Mouse (Mus musculus) erythroid progenitor cell, adult 5-6 weeks (primary cell): ENCODE measurements around the gene Mapt. TPM values are rescaled to one million over a fixed set of nuclear protein-coding genes. Genes with fewer than 3 reads are reported as not detected.
A peak's percentile ranks its signal among the peaks of the same experiment; 100 is the strongest.
"Not testable (repeated sequence)": the region's sequence is repeated elsewhere in the genome, so short reads cannot be mapped to it uniquely, and the experiment has no call there.

ENCODE experiments used
- ATAC-seq: replicated peaks from 2 replicates; pipeline ENCODE4 v1.8.0; 2016; ENCODE audit warnings: moderate number of reproducible peaks, mild to moderate bottlenecking, moderate TSS enrichment, inconsistent platforms; ENCODE audit not compliant: poor library complexity, low FRiP score, severe bottlenecking
- total RNA-seq, 2 experiments: library from RNA; stranded (forward) in 1 of 2; stranded (reverse) in 1 of 2; fragments of 150-400 nt in 1 of 2; fragments of 186-747, 209-891 nt in 1 of 2; gene quantifications; 2 replicates each; pipeline versions ENCODE4 v1.2.3 to v1.2.4; 2015 to 2017; ENCODE audit warnings: low replicate concordance in 2 of 2

Mapt gene
- total RNA-seq (2015; ENCODE audit: low replicate concordance): not detected in 2 replicates
- 2.7 TPM in 1 of 2 replicates, not detected in the other for total RNA-seq (2017; ENCODE audit: low replicate concordance)

GRCm38 (mm10) chr11:104231041-104231911, at the start of gene Mapt:
TSS of gene Mapt (plus strand) at chr11:104231390.
- no peak for ATAC-seq

DNA sequence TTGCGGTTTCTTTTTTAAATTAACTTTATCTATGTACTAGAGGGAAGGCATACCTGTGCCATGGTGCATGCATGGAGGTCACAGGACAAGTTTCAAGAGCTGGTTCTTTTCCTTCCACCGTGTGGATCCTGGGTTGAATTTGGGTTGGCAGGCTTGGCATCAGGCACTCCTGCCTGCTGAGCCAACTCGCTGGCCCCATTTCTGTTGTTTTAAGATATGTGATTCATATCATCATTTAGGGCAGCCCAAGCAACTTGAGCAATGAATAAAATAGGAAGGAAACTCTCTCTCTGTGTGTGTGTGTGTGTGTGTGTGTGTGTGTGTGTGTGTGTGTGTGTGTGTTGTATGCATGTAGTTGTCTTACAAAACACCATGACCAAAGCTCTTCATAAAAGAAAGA, 49.0 kb upstream of the Mapt start:
- ATAC-seq: no peak

DNA sequence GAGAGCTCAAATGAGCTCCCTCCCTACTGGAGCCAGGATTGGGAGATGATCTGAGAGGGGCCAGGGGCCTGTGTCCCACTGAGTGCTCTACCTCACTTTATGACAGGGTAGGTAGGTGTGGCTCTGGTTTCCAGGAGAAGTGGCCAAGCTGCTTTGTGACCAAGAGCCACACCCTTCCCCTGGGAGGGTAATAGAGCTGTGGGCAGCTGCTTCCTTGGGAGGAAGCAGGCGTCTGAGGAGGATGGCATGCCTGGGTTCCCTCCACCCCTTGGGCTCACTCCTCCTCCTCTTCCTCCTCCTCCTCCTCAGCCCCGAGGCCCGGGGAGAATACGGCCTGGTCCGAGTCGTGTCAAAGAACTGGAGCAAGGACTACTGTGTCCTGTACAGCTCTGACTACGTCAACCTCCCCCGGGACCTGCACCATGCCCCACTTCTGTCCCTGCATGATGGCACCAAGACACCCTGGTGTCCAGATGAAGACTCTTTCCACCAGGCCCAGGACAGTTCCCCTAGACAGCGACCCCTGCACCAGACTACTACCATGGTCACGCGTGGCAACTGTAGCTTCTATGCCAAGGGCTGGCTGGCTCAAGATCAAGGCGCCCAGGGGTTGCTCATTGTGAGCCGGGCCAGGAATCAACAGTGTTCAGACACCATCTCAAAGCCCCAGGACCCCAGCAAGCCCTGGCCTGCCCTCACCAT, 44.9 kb upstream of the Mapt start, which contains the start of gene Sppl2c:
Gene Sppl2c (plus strand): TSS at position 193 of the 702 bp plus-strand sequence.
- no peak for ATAC-seq

GRCm38 (mm10) chr11:104186837-104187150, 44.4 kb upstream of the Mapt start:
- no peak for ATAC-seq

DNA sequence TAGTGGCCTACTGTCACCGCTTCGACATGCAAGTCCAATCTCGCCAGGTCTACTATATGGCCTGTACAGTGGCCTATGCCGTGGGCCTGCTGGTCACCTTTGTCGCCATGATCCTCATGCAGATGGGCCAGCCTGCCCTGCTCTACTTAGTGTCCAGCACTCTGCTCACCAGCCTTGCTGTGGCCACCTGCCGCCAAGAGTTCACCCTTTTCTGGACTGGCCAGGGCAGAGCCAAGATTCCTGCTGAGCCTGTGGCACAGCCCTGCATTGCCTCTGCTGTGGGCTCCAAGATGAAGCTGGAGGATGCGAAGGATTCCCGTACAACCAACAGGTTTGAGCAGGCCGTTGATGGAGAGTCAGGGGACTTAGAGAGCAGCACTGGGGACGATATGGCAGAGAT, 43.4 kb upstream of the Mapt start:
- ATAC-seq: no peak

DNA sequence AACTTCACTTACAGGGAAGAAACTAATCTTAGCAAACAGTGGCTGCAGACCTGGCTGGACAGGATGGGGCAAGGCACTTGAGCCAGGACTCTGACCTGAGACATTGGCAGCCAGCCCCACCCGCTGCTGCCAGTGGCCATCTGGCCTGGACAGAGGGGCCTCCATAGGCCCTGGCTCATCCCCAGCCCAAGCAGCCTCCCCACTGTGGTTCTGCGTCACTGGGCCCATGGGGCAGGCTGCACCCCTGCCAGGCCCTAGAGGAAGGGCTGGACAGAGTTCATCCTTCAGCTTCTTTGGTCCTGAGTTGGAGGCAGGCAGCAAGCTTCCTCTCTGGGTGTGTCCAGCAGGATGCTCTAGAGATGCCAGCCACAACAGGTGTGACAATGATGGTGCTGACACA, 41.2 kb upstream of the Mapt start:
- ATAC-seq: no peak

- no peak for ATAC-seq
These were observed 35.8 kb upstream of the Mapt start for GRCm38 (mm10) chr11:104195382-104195781.

- ATAC-seq: 0 out of 2 replicates have a peak, but pooled peaks have one; percentile 71
These were observed 35.4 kb upstream of the Mapt start for GRCm38 (mm10) chr11:104195791-104196190.

DNA sequence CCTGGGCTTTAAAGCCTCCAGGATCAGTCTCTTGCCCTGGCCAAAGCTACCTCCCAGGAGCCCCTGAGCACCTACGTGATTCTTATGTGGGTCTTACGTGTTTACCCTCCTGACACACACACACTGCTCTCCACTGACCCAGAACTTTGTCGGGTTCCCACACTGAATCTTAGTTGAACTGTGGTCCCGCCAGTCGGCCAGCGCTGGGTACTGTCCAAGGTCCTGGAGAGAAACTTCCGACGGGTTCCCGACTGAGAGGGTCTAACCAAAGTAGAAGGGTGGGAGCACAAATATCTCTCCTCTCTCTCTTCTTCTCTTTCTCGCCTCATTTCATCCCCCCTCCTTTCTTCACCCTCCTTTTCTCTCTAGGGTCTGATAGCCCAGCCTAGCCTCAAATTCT, 33.3 kb upstream of the Mapt start:
- no peak for ATAC-seq

DNA sequence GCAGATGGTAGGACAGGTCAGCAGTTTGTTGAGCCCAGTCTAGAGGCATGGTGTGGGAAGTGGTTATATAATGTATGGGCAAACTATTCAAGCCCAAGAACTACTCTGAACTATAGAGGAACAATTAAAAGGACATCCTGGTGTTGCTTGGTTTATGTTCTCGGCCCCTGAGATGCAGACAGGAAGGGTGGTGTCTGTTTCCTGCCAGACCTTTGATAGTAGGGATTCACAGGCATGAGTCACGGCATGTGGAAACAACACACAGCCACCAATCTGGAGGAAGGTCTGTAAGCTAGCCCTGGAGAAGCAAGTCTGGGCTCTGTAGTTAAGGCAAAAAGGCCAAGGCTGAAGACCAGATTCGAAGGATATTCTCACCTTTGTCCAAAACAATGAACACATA, 27.9 kb upstream of the Mapt start:
- ATAC-seq: no peak

GRCm38 (mm10) chr11:104206573-104206972, 24.6 kb upstream of the Mapt start:
- ATAC-seq: no peak

- no peak for ATAC-seq
These were observed 22.1 kb upstream of the Mapt start for GRCm38 (mm10) chr11:104209041-104209440.

- no peak for ATAC-seq
These were observed 19.9 kb upstream of the Mapt start for GRCm38 (mm10) chr11:104211251-104211650.

DNA sequence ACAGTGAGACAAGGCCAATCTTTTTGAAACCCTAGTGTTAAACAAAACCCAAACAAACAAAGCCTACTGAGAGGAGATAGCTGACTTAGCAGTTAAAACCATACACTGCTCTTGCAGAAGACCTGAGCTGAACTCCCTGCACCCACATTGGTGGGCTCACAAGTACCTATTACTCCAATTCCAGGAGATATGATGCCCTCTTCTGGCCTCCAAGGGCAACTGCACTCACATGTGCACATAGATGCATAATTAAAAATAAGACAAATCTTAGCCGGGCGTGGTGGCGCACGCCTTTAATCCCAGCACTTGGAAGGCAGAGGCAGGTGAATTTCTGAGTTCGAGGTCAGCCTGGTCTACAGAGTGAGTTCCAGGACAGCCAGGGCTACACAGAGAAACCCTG, 17.1 kb upstream of the Mapt start:
- ATAC-seq: not testable (repeated sequence)

DNA sequence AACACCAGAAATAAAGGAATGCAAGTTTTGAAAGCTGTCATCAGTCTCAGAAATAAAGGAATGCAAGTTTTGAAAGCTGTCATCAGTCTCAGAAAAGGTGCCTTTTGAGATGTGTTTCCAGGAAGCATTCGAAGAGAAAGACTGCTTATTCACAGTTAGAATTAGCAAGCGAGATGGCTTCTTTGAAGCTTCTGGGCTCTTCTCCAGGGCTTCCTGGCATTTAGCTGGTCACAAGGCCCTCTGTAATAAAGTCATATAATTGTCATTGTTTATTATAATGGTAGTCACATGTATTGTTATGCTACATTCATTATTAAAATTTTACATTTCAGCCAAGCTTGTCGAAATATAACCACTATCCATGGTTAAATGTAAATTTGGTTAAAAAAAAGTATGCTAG, 13.1 kb upstream of the Mapt start:
- ATAC-seq: no peak

DNA sequence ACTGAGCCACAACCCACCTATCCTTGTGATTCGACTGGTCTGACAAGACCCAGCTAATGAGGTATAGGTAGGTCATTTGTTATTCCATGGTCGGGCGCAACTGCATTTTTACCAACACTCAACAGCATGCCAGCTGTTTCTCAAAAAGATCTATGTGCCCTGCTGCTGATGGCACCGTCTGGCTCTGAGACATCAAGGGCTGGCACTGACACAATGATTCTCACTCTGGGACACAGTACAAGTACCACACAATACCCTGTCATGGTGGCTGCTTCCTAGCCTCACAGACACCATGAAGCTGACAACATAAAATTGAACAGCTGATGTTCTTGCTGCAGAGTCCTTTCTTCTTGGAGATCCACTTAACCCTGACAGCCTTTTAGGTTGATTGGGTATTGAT, 10.9 kb upstream of the Mapt start:
- no peak for ATAC-seq

- ATAC-seq: no peak
These were observed 9.4 kb upstream of the Mapt start for GRCm38 (mm10) chr11:104221751-104222150.

- ATAC-seq: no peak
These were observed 7.9 kb upstream of the Mapt start for GRCm38 (mm10) chr11:104223301-104223700.

DNA sequence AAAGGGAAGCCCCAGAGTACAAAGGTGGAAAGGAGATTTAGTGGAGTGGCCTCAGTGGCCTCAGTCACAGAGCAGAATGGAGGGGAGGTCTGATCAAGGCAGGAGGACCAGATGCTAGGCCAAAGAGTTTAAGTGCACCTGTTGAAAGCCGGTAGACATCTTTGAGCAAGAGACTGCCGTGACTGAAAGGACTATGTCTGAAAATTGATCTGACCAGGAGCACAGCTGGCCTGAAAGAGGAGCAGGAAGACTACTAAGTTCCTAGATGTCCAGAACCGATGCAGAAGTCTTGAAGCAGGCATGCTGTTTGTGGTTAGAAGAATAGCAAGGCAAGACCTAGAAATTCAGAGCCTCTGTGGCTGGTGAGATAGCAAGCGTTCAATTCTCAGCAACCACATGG, 1.8 kb upstream of the Mapt start:
- no peak for ATAC-seq

DNA sequence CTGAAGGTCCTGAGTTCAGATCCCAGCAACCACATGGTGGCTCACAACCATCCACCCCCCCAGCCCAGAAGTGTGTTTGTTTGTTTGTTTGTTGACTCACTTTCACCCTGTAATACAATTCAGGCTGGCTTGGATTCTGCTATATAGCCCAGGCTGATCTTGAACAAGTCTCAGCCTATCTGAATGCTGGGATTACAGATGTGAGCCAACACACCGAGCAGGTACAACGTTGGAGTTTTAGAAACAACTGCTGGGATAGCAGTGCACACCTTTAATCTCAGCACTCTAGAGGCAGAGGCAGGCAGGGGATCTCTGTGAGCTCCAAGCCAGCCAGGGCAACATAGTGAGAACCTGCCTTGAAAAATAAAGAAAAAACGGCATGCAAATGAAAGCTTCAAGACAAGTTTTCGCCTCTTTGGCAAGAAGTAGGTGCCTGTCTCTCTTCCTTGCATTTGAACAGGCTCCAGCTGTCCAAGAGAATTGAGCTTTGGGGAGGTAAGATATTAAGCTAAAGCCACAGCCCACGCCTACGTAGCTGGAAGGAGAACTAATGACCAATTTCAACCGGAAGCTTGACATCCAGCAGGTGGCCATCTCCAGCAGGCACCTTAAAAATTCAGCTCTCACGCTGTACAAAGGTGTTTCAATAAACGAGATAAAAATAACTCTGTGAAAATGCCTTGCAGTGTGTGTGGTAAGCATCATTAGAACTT, 968 bp upstream of the Mapt start:
- ATAC-seq: no peak
